Mouse (Mus musculus): ENCODE data around the gene Ica1. TPM values are rescaled to one million over a fixed set of nuclear protein-coding genes. Genes with fewer than 3 reads are reported as not detected.
A peak's percentile ranks its signal among the peaks of the same experiment; 100 is the strongest.

Ica1 gene
- polyA plus RNA-seq, 1 experiment from 2014 or later, result 28.2 TPM

GRCm38 (mm10) chr6:8716539-8716938, 61.7 kb downstream of the Ica1 start:
- 88% methylated on average over 2 of the region's 2 CpGs for WGBS

GRCm38 (mm10) chr6:8711246-8711645, 67.0 kb downstream of the Ica1 start:
- Histone ChIP-seq H3K9me3 (no peaks in the 10 kb centered on the region), H3K4me2 (no peak overlapping the region), H3K27ac (no peak overlapping the region), H3K4me3 (replicated peaks) (no peak overlapping the region), H3K4me1 (no peaks in the 10 kb centered on the region), H3K9ac (no peak overlapping the region), H3K36me3 (no peaks in the 10 kb centered on the region), H3K27me3 (replicated peaks) (no peaks in the 10 kb centered on the region)
- ATAC-seq (ENCODE audit: insufficient read depth, low FRiP score, low read depth), result no peak
- 83% methylated on average over 5 of the region's 5 CpGs for WGBS

More at GRCm38 (mm10) chr6:8716539-8716938, 61.7 kb downstream of the Ica1 start:
- Histone ChIP-seq H3K27ac (no peak overlapping the region), H3K9ac (no peak overlapping the region), H3K27me3 (replicated peaks) (no peaks in the 10 kb centered on the region), H3K36me3 (no peaks in the 10 kb centered on the region), H3K9me3 (no peaks in the 10 kb centered on the region), H3K4me3 (replicated peaks) (no peak overlapping the region), H3K4me1 (no peaks in the 10 kb centered on the region), H3K4me2 (no peak overlapping the region)
- no peak for ATAC-seq (ENCODE audit: insufficient read depth, low FRiP score, low read depth)

DNA sequence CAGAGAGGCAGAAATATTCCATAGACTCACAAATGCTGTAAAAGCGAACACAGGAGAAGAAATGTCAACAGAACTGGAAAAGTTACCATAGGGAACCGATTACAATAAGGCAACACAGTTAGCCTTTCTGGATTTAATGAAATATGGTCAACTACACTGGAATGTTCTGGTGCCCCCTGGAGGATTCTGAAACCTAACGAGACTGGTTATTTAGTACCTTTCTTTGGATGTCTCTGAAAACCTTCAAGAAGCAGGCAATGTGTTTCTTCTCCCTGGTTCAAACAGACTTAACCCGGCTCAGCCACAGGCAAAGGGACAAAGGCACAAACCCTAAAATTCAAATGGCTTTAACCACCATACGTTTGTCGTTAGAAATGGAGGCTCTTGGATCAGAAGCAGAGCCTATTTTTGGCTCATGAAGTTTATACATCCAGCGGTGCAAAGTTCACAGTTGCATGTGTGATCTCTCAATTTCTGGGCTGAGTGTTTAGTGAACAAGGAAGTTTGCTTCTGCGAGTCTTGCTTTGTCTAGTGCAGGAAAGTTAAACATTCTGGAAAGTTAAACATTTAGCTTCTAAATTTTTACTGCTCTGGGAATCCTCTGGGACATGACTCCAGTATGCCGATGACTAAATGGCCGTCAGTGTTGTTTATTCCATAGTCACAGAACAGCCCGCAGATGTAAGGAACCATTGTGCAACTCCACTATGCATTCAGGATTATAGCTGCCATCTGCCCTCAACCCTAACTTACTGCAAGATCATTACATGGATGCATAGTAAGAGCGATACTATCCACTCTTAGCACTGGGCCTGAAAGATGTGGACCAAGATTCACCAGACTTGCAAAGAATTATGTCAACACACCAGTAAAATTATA, 83.4 kb downstream of the Ica1 start:
- H3K27ac ChIP-seq, result peak overlapping the region; percentile 83
- 25% methylated on average over 12 of the region's 12 CpGs for WGBS
- H3K4me3 ChIP-seq (replicated peaks), result no peak overlapping the region
- peak; percentile 81 for ATAC-seq (ENCODE audit: insufficient read depth, low FRiP score, low read depth)
- H3K27me3 ChIP-seq (replicated peaks), result no peaks in the 10 kb centered on the region
- H3K4me1 ChIP-seq, result peaks cover 11% of the 10 kb centered on the region; the same call in 1 of the 2 replicates
- no peak overlapping the region for H3K4me2 ChIP-seq
- H3K36me3 ChIP-seq, result no peaks in the 10 kb centered on the region
- no peaks in the 10 kb centered on the region for H3K9me3 ChIP-seq
- no peak overlapping the region for H3K9ac ChIP-seq

GRCm38 (mm10) chr6:8693926-8694635, 84.2 kb downstream of the Ica1 start:
- Histone ChIP-seq H3K27ac (peak overlapping the region; percentile 83), H3K36me3 (no peaks in the 10 kb centered on the region), H3K9me3 (no peaks in the 10 kb centered on the region), H3K4me1 (peaks cover 11% of the 10 kb centered on the region; the same call in 1 of the 2 replicates), H3K4me2 (no peak overlapping the region; the same call in 1 of the 2 replicates), H3K4me3 (replicated peaks) (no peak overlapping the region), H3K9ac (no peak overlapping the region), H3K27me3 (replicated peaks) (no peaks in the 10 kb centered on the region)
- peak; percentile 47; the same call in 1 of the 2 replicates for ATAC-seq (ENCODE audit: insufficient read depth, low FRiP score, low read depth)
- WGBS, result 24% methylated on average over 10 of the region's 10 CpGs

DNA sequence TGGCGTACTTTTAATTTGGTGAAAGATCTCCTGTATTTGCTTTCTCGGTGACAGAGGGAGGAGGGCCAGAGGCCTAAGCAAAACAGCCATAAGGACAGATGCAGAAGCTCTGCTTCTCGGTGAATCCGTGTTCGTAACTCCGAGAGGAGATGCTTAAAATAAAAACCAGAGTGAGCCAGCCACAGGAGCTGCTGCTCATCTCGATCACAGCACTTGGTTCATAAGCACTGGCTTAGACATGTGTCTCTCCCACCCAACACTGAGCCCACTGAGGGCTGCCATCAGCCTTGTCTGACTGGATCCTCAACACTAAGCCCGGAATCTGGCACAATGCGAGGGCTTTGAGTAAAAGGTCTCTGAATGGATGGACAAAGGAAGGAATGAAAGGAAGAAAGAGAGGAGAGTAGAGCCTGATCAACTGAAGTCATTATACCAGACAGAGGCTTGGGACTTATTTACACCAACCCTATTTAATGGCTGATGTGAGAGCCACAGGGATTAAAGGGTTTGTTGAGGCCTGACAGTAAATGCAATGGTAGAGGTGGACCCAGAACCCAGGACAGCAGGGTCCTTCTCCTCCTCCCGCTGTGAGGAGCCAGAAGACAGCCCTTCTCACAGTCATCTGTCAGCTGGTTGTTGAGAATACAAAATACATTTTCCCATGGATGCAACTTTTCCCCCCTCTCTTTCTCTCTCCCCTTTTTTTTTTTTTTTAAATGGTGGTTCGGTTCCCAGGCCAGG, 85.0 kb downstream of the Ica1 start:
- no peak for ATAC-seq (ENCODE audit: insufficient read depth, low FRiP score, low read depth)
- no peaks in the 10 kb centered on the region for H3K36me3 ChIP-seq
- 64% methylated on average over 11 of the region's 11 CpGs for WGBS
- no peak overlapping the region for H3K9ac ChIP-seq
- H3K4me1 ChIP-seq, result peaks cover 11% of the 10 kb centered on the region; the same call in 1 of the 2 replicates
- H3K9me3 ChIP-seq, result no peaks in the 10 kb centered on the region
- H3K27ac ChIP-seq, result peak overlapping the region; percentile 83
- H3K27me3 ChIP-seq (replicated peaks), result no peaks in the 10 kb centered on the region
- H3K4me3 ChIP-seq (replicated peaks), result no peak overlapping the region
- no peak overlapping the region for H3K4me2 ChIP-seq

GRCm38 (mm10) chr6:8691199-8691975, 86.9 kb downstream of the Ica1 start:
- peaks cover 11% of the 10 kb centered on the region; the same call in 1 of the 2 replicates for H3K4me1 ChIP-seq
- H3K9ac ChIP-seq, result no peak overlapping the region
- H3K4me3 ChIP-seq (replicated peaks), result no peak overlapping the region
- WGBS, result 60% methylated on average over 2 of the region's 2 CpGs
- H3K27ac ChIP-seq, result no peak overlapping the region
- H3K4me2 ChIP-seq, result no peak overlapping the region
- no peaks in the 10 kb centered on the region for H3K9me3 ChIP-seq
- H3K27me3 ChIP-seq (replicated peaks), result no peaks in the 10 kb centered on the region
- ATAC-seq (ENCODE audit: insufficient read depth, low FRiP score, low read depth), result no peak
- no peaks in the 10 kb centered on the region for H3K36me3 ChIP-seq

GRCm38 (mm10) chr6:8690441-8690840, 87.8 kb downstream of the Ica1 start:
- Histone ChIP-seq H3K9ac (no peak overlapping the region), H3K4me3 (replicated peaks) (no peak overlapping the region), H3K4me1 (peaks cover 11% of the 10 kb centered on the region; the same call in 1 of the 2 replicates), H3K27me3 (replicated peaks) (no peaks in the 10 kb centered on the region), H3K9me3 (no peaks in the 10 kb centered on the region), H3K36me3 (no peaks in the 10 kb centered on the region), H3K4me2 (no peak overlapping the region), H3K27ac (no peak overlapping the region)
- WGBS, result 50% methylated on average over 3 of the region's 3 CpGs
- ATAC-seq (ENCODE audit: insufficient read depth, low FRiP score, low read depth), result no peak

GRCm38 (mm10) chr6:8686678-8687580, 91.4 kb downstream of the Ica1 start:
- Histone ChIP-seq H3K9me3 (no peaks in the 10 kb centered on the region), H3K36me3 (no peaks in the 10 kb centered on the region), H3K27ac (no peak overlapping the region), H3K9ac (no peak overlapping the region), H3K4me3 (replicated peaks) (no peak overlapping the region), H3K4me2 (no peak overlapping the region), H3K27me3 (replicated peaks) (no peaks in the 10 kb centered on the region), H3K4me1 (no peaks in the 10 kb centered on the region)
- WGBS, result 68% methylated on average over 14 of the region's 14 CpGs
- no peak for ATAC-seq (ENCODE audit: insufficient read depth, low FRiP score, low read depth)

- Histone ChIP-seq H3K27ac (no peak overlapping the region), H3K9me3 (no peaks in the 10 kb centered on the region), H3K36me3 (no peaks in the 10 kb centered on the region), H3K27me3 (replicated peaks) (no peaks in the 10 kb centered on the region), H3K4me3 (replicated peaks) (no peak overlapping the region), H3K9ac (no peak overlapping the region), H3K4me1 (no peaks in the 10 kb centered on the region), H3K4me2 (no peak overlapping the region)
- ATAC-seq (ENCODE audit: insufficient read depth, low FRiP score, low read depth), result no peak
- 78% methylated on average over 10 of the region's 10 CpGs for WGBS
Measured at GRCm38 (mm10) chr6:8683379-8683778, 94.9 kb downstream of the Ica1 start.

DNA sequence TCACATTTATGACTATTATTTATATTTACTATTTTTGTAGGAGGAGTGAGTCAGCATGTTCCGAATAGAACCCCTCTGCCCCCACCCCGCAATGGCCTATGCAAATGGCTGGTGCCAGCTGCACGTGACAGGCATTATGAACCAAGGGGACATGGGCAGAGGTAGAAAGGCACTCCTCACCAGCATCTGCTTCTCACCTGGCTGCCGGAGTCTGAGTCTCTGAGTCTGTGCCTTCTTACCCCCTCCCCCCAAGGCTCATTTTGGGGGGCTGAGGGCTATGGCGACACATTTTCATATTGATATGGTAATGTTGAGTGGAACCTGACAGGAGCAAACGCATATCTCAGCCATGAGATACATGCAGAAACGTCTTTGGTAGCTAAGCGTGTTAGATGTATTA, 97.4 kb downstream of the Ica1 start:
- no peaks in the 10 kb centered on the region for H3K9me3 ChIP-seq
- ATAC-seq (ENCODE audit: insufficient read depth, low FRiP score, low read depth), result no peak
- H3K27me3 ChIP-seq (replicated peaks), result no peaks in the 10 kb centered on the region
- H3K4me1 ChIP-seq, result no peaks in the 10 kb centered on the region
- no peak overlapping the region for H3K4me3 ChIP-seq (replicated peaks)
- no peak overlapping the region for H3K4me2 ChIP-seq
- no peaks in the 10 kb centered on the region for H3K36me3 ChIP-seq
- H3K9ac ChIP-seq, result no peak overlapping the region
- H3K27ac ChIP-seq, result no peak overlapping the region
- WGBS, result 68% methylated on average over 8 of the region's 8 CpGs
